Mouse (Mus musculus): ENCODE measurements around the gene Swap70. TPM values are rescaled to one million over a fixed set of nuclear protein-coding genes. Genes with fewer than 3 reads are reported as not detected.

Gene Swap70
- total RNA-seq, 2 experiments from 2014 or later: 9.4 to 10.8 TPM

DNA sequence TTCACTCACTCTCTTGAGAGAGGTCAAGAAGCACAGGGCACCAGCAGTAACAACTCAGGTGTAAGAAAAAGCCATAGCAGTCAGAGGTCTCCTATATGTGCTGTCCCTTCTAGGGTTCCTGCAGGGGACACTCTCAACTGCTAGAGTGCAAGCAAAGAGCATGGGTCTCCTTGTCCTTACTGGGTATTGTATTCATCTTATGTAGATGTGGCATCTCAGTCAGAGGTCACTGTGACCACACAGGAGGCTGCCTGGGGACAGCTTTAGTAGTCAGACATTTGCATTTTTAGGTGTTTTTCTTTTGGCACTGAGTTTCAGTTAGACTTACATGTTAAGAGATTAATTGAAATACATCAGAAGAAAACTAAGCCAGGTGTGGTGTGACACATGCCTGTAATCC lies 45.5 kb downstream of the Swap70 start:
- no peak overlapping the region for H3K4me3 ChIP-seq
- no peak overlapping the region for H3K27ac ChIP-seq
- DNase-seq (ENCODE audit: low spot score in 2 of 2): no peak
- no peak for TF ChIP-seq CTCF (conservative IDR thresholded peaks at IDR 0.05)

DNA sequence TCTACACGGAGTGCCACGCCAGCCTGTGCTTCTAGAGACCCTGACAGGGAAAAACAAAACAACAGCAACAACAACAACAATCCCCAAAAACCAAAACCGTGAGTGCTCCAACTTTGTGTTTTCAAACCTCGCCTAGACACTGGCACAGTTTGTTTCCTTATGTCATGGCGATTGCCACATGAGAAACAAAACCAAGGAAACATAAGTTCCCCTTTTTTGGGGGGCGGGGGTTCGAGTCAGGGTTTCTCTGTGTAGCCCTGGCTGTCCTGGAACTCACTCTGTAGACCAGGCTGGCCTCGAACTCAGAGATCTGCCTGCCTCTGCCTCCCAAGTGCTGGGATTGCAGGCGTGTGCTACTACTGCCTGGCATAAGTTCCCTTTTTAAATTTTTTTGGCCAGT lies 46.5 kb downstream of the Swap70 start:
- no peak for DNase-seq (ENCODE audit: low spot score in 2 of 2)

DNA sequence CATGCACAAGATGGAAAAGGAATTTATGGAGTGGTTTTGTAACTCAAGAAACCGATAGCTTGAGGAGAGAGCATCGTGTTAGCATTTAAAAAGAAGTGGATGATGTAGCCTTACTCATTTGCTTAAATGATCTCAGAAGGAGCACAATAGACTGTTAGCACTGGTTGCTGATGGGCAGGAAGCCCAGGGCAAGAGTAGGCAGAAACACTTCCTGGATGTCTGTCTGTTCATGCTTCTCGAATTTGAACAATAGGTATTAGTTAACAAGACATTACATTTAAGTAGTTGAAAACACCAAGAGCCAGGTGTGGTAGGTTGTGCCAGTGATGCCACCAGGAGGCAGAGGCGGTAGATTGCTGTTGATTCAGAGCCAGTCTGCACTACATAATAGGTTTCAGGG lies 47.0 kb downstream of the Swap70 start:
- no peak for DNase-seq (ENCODE audit: low spot score in 2 of 2)
- no peak overlapping the region for H3K27ac ChIP-seq
- H3K4me3 ChIP-seq: no peak overlapping the region
- no peak for TF ChIP-seq CTCF (conservative IDR thresholded peaks at IDR 0.05)

More for the DNA sequence above, 46.5 kb downstream of the Swap70 start:
- no peak overlapping the region for H3K4me3 ChIP-seq
- TF ChIP-seq CTCF (conservative IDR thresholded peaks at IDR 0.05): no peak
- H3K27ac ChIP-seq: no peak overlapping the region

DNA sequence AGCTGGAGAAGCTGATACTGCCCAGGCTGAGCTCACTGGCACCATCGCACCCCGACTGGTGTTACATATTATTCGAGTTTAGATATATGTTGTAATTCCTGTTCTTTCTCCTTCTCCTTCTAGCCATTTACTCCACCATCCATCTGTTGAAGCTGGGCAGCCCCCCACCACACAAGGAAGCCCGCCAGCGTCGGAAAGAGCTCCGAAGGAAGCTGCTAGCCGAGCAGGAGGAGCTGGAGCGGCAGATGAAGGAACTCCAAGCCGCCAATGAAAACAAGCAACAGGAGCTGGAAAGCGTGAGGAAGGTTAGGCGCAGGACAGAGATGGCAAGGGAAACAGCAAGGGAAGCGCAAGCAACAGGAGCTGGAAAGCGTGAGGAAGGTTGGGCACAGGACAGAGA lies 48.3 kb downstream of the Swap70 start:
- no peak for DNase-seq (ENCODE audit: low spot score in 2 of 2)
- TF ChIP-seq CTCF (conservative IDR thresholded peaks at IDR 0.05): no peak
- H3K4me3 ChIP-seq: no peak overlapping the region
- H3K27ac ChIP-seq: no peak overlapping the region

DNA sequence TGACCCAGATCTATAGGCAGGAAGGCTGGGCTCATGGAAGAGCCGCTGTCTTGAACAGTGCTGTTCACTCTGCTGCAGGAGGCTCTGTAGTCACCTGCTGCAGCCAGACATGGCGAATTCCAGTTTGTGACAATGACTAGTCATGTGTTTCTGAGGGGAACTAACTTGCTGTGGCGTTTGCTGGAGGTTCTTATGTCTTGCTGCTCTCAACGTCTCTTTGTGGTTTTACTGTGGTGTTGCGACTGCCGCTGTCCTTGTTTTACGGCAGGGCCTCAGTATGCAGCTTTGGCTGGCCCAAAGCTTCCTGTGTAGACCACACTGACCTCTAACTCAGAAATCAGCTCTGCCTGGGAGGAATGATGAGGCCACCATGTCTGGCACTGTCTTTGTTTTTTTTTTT lies 48.9 kb downstream of the Swap70 start:
- no peak for DNase-seq (ENCODE audit: low spot score in 2 of 2)
- no peak overlapping the region for H3K4me3 ChIP-seq
- H3K27ac ChIP-seq: no peak overlapping the region
- no peak for TF ChIP-seq CTCF (conservative IDR thresholded peaks at IDR 0.05)

DNA sequence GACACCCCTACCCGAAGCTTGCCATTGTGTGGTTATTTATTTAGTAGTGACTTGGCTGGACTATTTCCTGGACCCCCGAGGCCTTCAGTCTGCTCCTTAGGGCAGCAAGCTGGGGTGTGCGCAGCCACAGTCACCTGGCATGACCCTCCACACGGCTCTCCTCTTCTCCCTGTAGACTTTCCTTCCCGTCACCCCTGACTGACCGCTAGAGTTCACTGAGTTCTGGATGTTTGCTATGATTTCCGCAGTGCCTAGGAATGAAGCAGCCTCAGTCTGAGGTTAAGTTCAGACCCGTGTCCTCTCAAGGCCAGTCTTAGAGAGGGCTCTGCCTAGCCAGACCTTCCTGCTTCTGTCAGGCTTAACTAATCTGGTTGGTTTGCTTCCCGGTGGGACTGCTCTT lies 50.3 kb downstream of the Swap70 start:
- Histone ChIP-seq H3K27ac (0 out of 2 replicates have a peak overlapping the region, but pooled peaks have one; percentile 28), H3K4me3 (no peak overlapping the region)
- DNase-seq (ENCODE audit: low spot score in 2 of 2): no peak
- no peak for TF ChIP-seq CTCF (conservative IDR thresholded peaks at IDR 0.05)

DNA sequence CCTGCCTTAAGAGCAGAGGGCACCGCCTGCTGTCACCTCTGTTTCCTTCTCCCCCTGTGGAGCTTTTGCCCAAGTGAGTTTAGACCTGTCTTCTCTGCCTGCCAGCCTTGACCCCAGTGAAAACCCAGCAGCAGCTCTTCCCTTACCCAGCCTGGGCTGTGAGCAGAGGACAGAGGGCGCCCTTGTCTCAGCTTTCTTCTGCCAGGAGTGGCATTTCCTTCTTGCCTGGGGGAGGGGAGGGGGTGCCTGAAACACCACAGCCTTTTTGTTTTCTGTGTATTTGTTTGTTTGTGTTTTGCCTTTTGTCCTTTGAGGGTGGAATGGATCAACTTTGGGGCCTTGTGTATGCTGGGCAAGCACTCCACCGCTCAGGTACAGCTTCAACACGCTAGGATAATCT lies 50.9 kb downstream of the Swap70 start:
- no peak for DNase-seq (ENCODE audit: low spot score in 2 of 2)
- H3K27ac ChIP-seq: 0 out of 2 replicates have a peak overlapping the region, but pooled peaks have one; percentile 28
- peak; percentile 33 for TF ChIP-seq CTCF (conservative IDR thresholded peaks at IDR 0.05)
- no peak overlapping the region for H3K4me3 ChIP-seq

DNA sequence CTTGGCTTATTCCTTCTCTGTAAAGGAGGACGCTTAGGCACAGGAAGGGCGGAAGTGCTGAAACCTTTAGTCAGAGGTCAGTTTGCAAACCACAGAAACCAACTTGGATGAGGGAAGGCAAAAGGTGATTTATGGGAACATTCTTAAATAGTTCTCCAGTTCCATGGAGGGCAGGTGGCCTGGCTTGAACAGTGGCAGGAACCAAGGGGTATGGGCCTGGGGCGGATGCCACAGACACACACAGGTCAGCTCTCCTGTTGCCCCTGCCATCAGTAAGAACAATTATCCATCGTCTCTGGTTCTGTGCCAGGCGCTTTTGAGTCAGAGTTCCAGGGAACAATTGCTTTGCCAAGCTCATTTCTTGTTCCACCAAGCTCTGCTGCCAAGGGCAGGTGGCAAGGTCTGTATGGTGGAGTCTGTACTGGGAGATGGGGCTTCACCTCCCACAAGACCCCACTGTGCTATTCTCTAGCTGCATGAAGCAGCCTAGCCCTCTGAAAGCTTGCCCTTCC lies 56.3 kb downstream of the Swap70 start:
- no peak for TF ChIP-seq CTCF (conservative IDR thresholded peaks at IDR 0.05)
- DNase-seq (ENCODE audit: low spot score in 2 of 2): no peak
- Histone ChIP-seq H3K4me3 (no peak overlapping the region), H3K27ac (no peak overlapping the region)

DNA sequence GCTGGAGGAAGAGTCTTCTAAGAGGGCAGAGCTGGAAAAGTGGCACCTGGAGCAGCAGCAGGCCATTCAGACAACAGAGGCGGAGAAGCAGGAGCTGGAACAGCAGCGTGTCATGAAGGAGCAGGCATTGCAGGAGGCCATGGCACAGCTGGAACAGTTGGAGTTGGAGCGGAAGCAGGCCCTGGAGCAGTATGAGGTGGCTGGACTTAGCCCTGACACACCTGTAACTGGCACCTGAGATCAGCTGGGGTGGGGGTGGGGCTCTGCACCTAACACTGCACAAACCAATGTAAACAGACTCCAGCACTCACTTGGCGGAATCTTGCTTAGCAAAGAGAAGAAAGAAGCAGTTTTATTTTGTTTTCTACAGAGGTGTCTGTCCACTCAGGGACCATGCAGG lies 57.7 kb downstream of the Swap70 start:
- Histone ChIP-seq H3K4me3 (no peak overlapping the region), H3K27ac (no peak overlapping the region)
- no peak for TF ChIP-seq CTCF (conservative IDR thresholded peaks at IDR 0.05)
- no peak for DNase-seq (ENCODE audit: low spot score in 2 of 2)

DNA sequence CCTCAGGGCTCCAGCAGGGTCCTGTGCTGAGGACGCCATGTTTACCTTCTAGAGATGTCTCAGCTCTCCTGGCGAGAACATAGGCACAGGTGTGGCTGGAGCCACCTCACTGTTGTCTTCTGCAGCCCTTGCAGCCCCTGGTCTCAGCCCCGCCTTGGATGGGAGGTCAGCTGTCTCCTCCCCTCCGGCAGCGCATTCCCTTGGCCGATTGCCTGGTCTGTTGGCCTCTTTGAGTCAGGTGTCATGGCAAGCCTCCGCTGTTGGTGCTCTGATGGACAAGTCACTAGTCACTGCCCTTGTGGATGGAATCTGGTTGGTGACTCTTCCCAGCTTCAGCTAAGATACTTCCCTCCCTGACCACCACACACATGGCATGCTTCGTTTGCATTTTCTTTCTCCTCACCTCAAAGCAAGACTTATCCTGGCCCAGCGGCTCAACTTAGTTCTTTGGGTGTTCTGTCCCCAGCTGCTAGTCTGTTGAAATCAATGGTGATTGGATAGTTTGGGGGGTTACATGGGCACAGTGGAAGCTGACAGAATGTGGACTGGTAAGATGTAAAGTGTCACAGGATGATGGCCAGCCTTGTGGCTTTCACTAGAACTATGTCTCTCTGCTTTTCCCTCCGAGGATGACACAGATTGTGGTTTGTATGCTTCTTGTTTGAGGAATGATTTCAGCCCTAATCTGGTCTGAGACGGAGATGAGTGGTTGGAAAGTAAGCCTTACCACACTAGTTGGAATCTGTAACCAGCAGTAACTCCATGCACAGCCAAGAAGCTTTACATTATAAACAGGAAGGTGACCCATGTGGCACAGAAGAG lies 60.1 kb downstream of the Swap70 start:
- no peak overlapping the region for H3K27ac ChIP-seq
- TF ChIP-seq CTCF (conservative IDR thresholded peaks at IDR 0.05): no peak
- DNase-seq (ENCODE audit: low spot score in 2 of 2): no peak
- H3K4me3 ChIP-seq: no peak overlapping the region

DNA sequence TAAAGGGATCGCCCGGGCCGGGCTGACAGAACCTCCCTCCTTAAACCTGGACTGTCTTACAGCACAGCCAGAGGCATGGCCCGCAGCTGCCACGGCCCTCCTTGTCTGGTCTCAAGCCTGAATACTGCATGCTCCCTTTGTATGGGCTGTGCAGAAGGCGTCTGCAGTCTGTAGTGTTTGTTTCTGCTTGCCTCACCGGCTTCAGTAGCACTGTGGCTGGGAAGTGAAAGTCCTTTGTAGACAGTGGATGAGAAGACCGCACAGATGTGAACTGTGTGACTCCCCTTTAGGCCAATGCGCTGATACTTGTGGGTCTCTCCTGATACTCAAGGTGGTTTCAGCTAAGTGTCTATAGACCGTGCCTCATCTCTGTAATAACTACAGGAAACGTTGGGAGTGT lies 61.3 kb downstream of the Swap70 start:
- Histone ChIP-seq H3K4me3 (no peak overlapping the region), H3K27ac (no peak overlapping the region)
- DNase-seq (ENCODE audit: low spot score in 2 of 2): no peak
- no peak for TF ChIP-seq CTCF (conservative IDR thresholded peaks at IDR 0.05)

DNA sequence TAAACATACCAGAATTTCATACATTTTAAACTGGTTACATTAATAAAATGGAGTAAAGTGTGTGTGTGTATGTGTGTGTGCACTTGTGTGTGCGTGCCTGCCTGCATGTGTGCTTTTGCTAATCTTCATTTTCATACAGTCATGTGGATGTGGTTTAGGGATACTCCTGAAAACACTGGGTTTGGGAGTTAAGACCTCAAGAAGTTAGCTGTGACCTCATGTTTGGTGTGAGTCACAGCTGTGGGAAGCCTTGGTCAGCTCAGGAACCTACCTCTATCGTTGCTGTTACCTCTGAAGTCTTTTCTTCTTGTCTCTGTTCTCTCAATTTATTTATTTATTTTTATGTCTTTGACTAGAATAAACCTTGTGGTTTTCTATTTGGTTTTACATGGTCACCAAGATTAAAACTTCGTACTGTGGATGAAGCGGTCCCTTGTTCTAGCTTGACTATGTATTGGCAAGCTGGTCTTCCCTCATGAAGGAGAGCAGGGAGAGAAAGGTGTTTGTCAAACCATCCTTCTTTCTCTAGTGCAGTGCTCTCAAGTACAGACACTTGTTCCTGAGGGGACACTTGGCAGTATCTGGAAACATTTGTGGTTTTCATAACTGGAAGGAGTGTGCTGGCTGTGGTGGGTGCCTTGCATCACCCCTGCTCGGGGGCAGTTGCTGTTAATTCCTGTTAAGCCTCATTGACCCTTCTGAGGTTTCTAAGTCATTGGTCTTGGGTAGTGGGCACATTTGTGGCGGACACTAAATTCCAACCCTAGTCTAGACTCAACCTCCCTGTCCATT lies 62.2 kb downstream of the Swap70 start:
- no peak for TF ChIP-seq CTCF (conservative IDR thresholded peaks at IDR 0.05)
- H3K4me3 ChIP-seq: no peak overlapping the region
- no peak overlapping the region for H3K27ac ChIP-seq
- no peak for DNase-seq (ENCODE audit: low spot score in 2 of 2)

DNA sequence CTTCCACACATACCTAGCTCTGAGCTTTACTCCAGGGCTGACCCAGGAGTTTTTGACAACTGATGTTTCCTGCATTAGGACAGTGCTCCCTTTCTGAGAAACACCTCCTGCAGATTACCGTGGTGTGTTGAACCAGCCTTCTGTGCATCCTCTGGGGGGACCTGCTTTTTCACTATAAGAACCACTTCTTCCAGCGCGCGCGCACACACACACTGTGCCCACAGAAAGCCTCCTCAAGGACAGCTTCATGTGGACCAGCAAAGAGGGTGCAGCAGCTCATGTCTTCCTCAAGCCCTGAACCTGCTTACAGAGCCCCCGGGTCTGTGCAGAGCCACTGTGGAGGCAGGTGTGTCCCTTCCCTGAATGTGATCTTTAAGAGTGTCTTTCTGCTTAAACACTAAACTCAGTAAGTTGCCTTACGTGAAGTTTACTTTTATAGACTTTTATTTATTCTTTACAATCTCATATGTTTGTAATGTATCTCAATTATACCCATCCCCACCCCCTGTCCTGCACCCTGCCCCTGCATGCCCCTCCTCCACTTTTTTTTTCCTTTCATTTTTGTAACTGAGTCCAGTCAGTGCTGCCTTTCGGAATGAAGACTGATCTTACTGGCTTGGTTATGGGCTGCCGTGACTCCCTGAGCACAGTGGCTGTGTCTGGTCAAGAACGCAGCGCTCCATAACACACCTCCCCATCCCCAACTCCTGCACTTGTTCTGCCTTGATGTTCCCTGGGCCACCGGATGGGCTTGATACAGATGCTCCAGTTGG lies 63.8 kb downstream of the Swap70 start:
- H3K4me3 ChIP-seq: no peak overlapping the region
- H3K27ac ChIP-seq: no peak overlapping the region
- no peak for TF ChIP-seq CTCF (conservative IDR thresholded peaks at IDR 0.05)
- no peak for DNase-seq (ENCODE audit: low spot score in 2 of 2)
